Mouse (Mus musculus) spleen, postnatal 0 days (tissue): ENCODE measurements around the gene Scgb2b21. TPM values are rescaled to one million over a fixed set of nuclear protein-coding genes. Genes with fewer than 3 reads are reported as not detected.

ENCODE experiments used
- polyA plus RNA-seq: library from polyadenylated mRNA; unstranded; fragments of >200 nt; fragmentation: Nextera tagmentation; extraction: Ambion mirVana; gene quantifications from 2 replicates; pipeline ENCODE4 v1.2.1, GENCODE M21; 2015

Gene Scgb2b21
- polyA plus RNA-seq = not detected in 2 replicates

GRCm38 (mm10) chr7:33520358-33520757 lies at the start of gene Scgb2b21:
Gene Scgb2b21 (minus strand): TSS chr7:33520458.

Other genes with a start within 250 kb of the Scgb2b21 start
- gene Scgb2b19, start 240.1 kb downstream of the Scgb2b21 start, polyA plus RNA-seq = not detected in 2 replicates
- gene Scgb1b19, start 233.2 kb downstream of the Scgb2b21 start, polyA plus RNA-seq = not detected in 2 replicates
- not detected in 2 replicates for gene Scgb2b20, start 154.1 kb downstream of the Scgb2b21 start, polyA plus RNA-seq
- gene Scgb1b20, start 147.2 kb downstream of the Scgb2b21 start, polyA plus RNA-seq = not detected in 2 replicates
- gene Scgb2b24, start 218.9 kb upstream of the Scgb2b21 start, polyA plus RNA-seq = not detected in 2 replicates
- gene Scgb1b24, start 223.3 kb upstream of the Scgb2b21 start, polyA plus RNA-seq = not detected in 2 replicates